Mouse (Mus musculus): ENCODE data around the gene E330017A01Rik. TPM values are rescaled to one million over a fixed set of nuclear protein-coding genes. Genes with fewer than 3 reads are reported as not detected.

Gene E330017A01Rik
- 0.09 and 0.16 TPM in 2 replicates for polyA plus RNA-seq (2012; rRNA removed)

DNA sequence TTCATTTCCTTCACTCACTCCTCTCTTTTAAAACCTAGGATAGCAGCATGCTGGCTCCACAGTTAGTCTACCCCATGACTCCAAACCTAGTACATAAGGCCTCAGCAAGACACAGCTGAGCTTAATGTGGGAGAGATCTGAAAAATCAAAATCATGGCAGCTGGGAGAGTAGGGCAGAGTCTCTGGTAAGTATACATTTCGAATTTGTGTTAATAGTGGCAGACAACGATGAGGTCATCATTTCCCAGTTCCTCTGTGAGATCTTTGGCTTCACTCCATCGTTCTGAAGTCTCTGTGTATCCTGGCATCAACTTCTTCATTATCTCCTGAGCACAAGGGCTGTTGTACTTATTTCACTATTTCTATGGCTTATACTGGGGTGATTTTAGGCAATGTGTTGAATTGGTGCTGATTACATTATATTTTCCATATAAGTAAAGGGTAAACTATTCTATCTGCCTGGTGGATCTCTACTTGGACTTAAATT, at the start of gene E330017A01Rik:
Gene E330017A01Rik (minus strand): TSS at position 51 of the 487 bp plus-strand sequence.
- Histone ChIP-seq H3K27me3 (ENCODE audit: control insufficient read depth, insufficient read depth, low read length) (no peaks in the 10 kb centered on the region), H3K27ac (ENCODE audit: control insufficient read depth, insufficient read depth, low read depth, low read length) (no peak within 1 kb of the TSS), H3K4me1 (ENCODE audit: control insufficient read depth, insufficient read depth, low read length) (no peaks in the 10 kb centered on the region), H3K36me3 (ENCODE audit: control insufficient read depth, insufficient read depth, low read length) (no peaks in the 10 kb centered on the region), H3K4me3 (ENCODE audit: control insufficient read depth, low read depth, low read length) (no peak within 1 kb of the TSS)
- TF ChIP-seq POLR2A (IDR thresholded peaks at IDR 0.05; ENCODE audit: control insufficient read depth, low read depth, low read length) (no peak), CTCF (IDR thresholded peaks at IDR 0.05; ENCODE audit: control insufficient read depth, insufficient read depth, insufficient replicate concordance, low read depth, low read length) (no peak)

DNA sequence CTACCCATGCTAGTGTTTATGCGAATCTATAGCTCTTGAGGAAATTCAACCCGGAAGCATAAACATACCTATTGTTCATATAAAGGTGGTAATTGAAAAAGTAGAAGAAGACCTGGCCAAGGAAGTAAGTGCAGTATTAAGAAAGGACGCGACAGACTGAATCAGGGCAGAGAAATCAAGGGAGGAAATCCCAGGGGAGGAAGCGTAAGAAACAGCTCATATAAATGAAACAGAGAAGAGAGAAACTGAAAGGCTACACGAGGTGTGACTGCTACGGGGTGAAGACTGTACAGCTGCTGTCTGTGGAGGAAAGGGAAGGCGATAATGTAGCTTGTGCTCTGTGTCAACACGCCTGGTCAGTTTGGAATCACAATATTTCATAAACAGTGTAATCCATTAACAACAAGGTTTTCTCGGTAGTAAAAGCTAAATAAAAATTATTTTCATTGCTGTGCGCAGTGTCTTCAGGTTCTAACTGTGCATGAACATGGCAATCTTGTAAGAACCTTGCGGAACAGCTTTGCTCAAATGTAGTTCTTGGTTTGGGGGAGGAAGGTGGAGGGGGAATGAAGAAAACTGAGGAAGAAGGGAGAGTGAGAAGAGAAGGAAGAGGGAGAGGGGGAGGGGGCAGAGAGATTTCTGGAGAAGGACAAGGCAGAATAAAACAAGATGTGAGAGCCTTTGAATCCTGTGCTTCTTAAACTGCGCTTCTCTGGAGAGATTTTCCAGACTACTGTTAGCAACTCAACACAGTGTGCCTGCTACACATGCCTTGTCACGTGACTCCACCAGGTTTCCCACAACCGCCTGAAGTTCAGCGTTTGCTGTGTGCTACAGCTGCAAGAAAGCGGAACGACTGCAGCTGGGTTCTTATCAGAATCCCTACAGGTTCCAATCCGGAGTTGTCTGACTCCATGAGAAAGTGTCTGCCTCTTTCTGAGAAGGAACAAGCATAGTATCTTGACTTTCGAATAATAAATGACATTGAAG, 47.3 kb upstream of the E330017A01Rik start:
- no peak overlapping the region for H3K27ac ChIP-seq (ENCODE audit: control insufficient read depth, insufficient read depth, low read depth, low read length)
- H3K4me3 ChIP-seq (ENCODE audit: control insufficient read depth, low read depth, low read length): no peak overlapping the region
- TF ChIP-seq CTCF (IDR thresholded peaks at IDR 0.05; ENCODE audit: control insufficient read depth, insufficient read depth, insufficient replicate concordance, low read depth, low read length) (no peak), POLR2A (IDR thresholded peaks at IDR 0.05; ENCODE audit: control insufficient read depth, low read depth, low read length) (no peak)
- no peaks in the 10 kb centered on the region for H3K27me3 ChIP-seq (ENCODE audit: control insufficient read depth, insufficient read depth, low read length)
- H3K4me1 ChIP-seq (ENCODE audit: control insufficient read depth, insufficient read depth, low read length): no peaks in the 10 kb centered on the region
- H3K36me3 ChIP-seq (ENCODE audit: control insufficient read depth, insufficient read depth, low read length): no peaks in the 10 kb centered on the region

DNA sequence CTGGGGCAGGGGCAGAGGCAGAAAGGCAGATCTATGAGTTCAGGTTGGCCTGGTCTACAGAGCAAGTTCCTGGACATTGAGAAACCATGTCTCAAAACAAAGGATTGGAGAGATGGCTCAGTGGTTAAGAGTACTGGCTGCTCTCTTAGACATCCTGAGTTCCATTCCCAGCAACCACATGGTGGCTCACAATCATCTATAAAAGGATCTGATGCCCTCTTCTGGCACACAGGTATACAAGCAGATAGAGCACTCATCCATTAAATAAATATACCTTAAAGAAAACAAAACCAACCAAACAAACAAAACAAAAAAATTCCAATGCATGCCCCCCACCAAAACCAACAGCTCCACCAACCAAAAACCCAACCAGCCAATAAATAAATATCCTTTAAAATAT, 46.0 kb upstream of the E330017A01Rik start:
- TF ChIP-seq CTCF (IDR thresholded peaks at IDR 0.05; ENCODE audit: control insufficient read depth, insufficient read depth, insufficient replicate concordance, low read depth, low read length) (no peak), POLR2A (IDR thresholded peaks at IDR 0.05; ENCODE audit: control insufficient read depth, low read depth, low read length) (no peak)
- Histone ChIP-seq H3K27ac (ENCODE audit: control insufficient read depth, insufficient read depth, low read depth, low read length) (no peak overlapping the region), H3K4me3 (ENCODE audit: control insufficient read depth, low read depth, low read length) (no peak overlapping the region), H3K4me1 (ENCODE audit: control insufficient read depth, insufficient read depth, low read length) (no peaks in the 10 kb centered on the region), H3K36me3 (ENCODE audit: control insufficient read depth, insufficient read depth, low read length) (no peaks in the 10 kb centered on the region), H3K27me3 (ENCODE audit: control insufficient read depth, insufficient read depth, low read length) (no peaks in the 10 kb centered on the region)

DNA sequence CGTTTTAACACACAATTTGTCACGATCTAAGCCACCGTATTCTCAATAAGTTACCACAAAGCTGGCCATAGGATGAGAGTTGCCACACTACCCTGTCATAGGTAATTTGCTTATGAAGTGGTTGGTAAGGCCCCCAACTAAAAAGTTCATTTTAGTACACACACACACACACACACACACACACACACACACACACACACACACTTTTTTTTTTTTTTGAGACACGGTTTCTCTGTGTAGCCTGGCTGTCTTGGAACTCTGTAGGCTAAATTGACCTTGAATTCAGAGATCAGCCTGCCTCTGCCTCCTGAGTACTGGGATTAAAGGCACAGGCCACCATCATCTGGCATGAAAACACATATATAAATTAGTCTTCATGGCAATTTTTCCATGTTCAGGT, 45.4 kb upstream of the E330017A01Rik start:
- Histone ChIP-seq H3K4me3 (ENCODE audit: control insufficient read depth, low read depth, low read length) (no peak overlapping the region), H3K27me3 (ENCODE audit: control insufficient read depth, insufficient read depth, low read length) (no peaks in the 10 kb centered on the region), H3K36me3 (ENCODE audit: control insufficient read depth, insufficient read depth, low read length) (no peaks in the 10 kb centered on the region), H3K27ac (ENCODE audit: control insufficient read depth, insufficient read depth, low read depth, low read length) (no peak overlapping the region), H3K4me1 (ENCODE audit: control insufficient read depth, insufficient read depth, low read length) (no peaks in the 10 kb centered on the region)
- TF ChIP-seq CTCF (IDR thresholded peaks at IDR 0.05; ENCODE audit: control insufficient read depth, insufficient read depth, insufficient replicate concordance, low read depth, low read length) (no peak), POLR2A (IDR thresholded peaks at IDR 0.05; ENCODE audit: control insufficient read depth, low read depth, low read length) (no peak)

DNA sequence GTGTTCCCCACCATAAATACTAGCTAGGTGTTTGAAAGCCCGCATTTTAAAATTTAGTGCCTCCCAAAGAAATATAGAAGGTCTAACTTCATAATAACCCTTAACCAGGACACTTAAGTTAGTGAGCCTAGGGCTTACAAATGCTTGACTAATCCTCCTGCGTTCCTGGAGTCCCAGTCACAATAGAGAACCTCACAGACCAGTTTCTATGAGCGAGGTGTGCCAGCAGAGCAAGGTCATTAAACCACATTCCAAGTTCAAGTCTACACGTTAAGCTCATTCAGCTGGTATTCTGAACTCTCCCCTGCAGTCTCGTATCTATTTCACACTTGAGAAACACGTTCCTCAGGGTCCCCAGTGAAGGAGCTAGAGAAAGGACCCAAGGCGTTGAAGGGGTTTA, 44.3 kb upstream of the E330017A01Rik start:
- Histone ChIP-seq H3K4me3 (ENCODE audit: control insufficient read depth, low read depth, low read length) (no peak overlapping the region), H3K27ac (ENCODE audit: control insufficient read depth, insufficient read depth, low read depth, low read length) (no peak overlapping the region), H3K36me3 (ENCODE audit: control insufficient read depth, insufficient read depth, low read length) (no peaks in the 10 kb centered on the region), H3K27me3 (ENCODE audit: control insufficient read depth, insufficient read depth, low read length) (no peaks in the 10 kb centered on the region), H3K4me1 (ENCODE audit: control insufficient read depth, insufficient read depth, low read length) (no peaks in the 10 kb centered on the region)
- TF ChIP-seq CTCF (IDR thresholded peaks at IDR 0.05; ENCODE audit: control insufficient read depth, insufficient read depth, insufficient replicate concordance, low read depth, low read length) (no peak), POLR2A (IDR thresholded peaks at IDR 0.05; ENCODE audit: control insufficient read depth, low read depth, low read length) (no peak)

DNA sequence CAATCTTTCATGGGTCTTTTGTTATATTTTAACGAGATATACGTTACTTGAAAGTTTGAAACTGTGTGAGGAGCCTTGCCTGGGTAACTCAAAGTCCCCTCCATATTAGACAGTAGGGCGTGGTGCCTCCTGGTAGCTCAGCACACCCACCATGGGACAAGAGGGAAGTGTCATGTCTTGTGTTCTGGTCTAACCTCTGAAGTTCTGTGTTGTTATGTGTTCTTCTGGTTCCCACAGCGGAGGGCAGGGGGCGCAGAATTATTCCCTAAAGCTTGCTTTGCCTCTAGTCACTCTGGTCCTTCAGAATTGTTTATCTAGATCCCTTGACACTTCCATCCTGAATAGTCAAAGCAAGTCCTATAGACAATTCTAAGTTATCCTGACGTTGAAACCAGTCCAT, 43.5 kb upstream of the E330017A01Rik start:
- H3K4me3 ChIP-seq (ENCODE audit: control insufficient read depth, low read depth, low read length): no peak overlapping the region
- H3K4me1 ChIP-seq (ENCODE audit: control insufficient read depth, insufficient read depth, low read length): no peaks in the 10 kb centered on the region
- H3K27me3 ChIP-seq (ENCODE audit: control insufficient read depth, insufficient read depth, low read length): no peaks in the 10 kb centered on the region
- no peaks in the 10 kb centered on the region for H3K36me3 ChIP-seq (ENCODE audit: control insufficient read depth, insufficient read depth, low read length)
- TF ChIP-seq CTCF (IDR thresholded peaks at IDR 0.05; ENCODE audit: control insufficient read depth, insufficient read depth, insufficient replicate concordance, low read depth, low read length): no peak
- H3K27ac ChIP-seq (ENCODE audit: control insufficient read depth, insufficient read depth, low read depth, low read length): no peak overlapping the region

DNA sequence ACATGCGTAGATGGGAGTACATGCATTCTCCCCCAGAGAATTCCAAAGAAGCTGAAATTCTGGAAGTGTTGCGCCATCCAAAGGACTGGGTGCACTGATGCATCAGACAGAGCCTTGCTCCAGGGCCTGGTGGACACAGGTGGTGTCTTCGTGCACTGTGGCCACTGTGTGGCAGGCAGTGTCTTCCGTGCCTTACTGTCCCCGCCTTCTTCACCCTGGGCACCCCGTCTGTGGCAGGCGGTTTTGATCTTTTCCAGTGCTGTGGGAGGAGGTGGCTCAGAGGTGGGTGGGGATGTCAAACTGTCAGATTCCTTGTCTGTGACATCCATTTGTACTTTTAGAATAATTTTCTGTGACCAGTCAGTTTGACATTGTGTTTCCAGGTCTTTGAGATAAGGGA, 40.1 kb upstream of the E330017A01Rik start:
- no peaks in the 10 kb centered on the region for H3K36me3 ChIP-seq (ENCODE audit: control insufficient read depth, insufficient read depth, low read length)
- no peak for TF ChIP-seq CTCF (IDR thresholded peaks at IDR 0.05; ENCODE audit: control insufficient read depth, insufficient read depth, insufficient replicate concordance, low read depth, low read length)
- no peak for TF ChIP-seq POLR2A (IDR thresholded peaks at IDR 0.05; ENCODE audit: control insufficient read depth, low read depth, low read length)

More for the DNA sequence above, 40.1 kb upstream of the E330017A01Rik start:
- no peak overlapping the region for H3K27ac ChIP-seq (ENCODE audit: control insufficient read depth, insufficient read depth, low read depth, low read length)
- H3K4me3 ChIP-seq (ENCODE audit: control insufficient read depth, low read depth, low read length): no peak overlapping the region
- no peaks in the 10 kb centered on the region for H3K27me3 ChIP-seq (ENCODE audit: control insufficient read depth, insufficient read depth, low read length)
- H3K4me1 ChIP-seq (ENCODE audit: control insufficient read depth, insufficient read depth, low read length): no peaks in the 10 kb centered on the region
